Mouse (Mus musculus) MEL (cell line): ENCODE data around the gene Trappc6a. TPM values are rescaled to one million over a fixed set of nuclear protein-coding genes. Genes with fewer than 3 reads are reported as not detected.

Experiments
- DNase-seq: peaks from one replicate; pipeline ENCODE4 v3.0.0; 2011; ENCODE audit warnings: low read depth, low spot score
- H3K27ac ChIP-seq: 2 replicates; pipeline ENCODE4 v1.5.1; 2012; ENCODE audit warnings: low read depth, mild to moderate bottlenecking, control low read depth, low read length, moderate library complexity; ENCODE audit not compliant: control insufficient read depth
- H3K27me3 ChIP-seq, 2 experiments: fragments of 150-350 bp in 1 of 2; sonication (generic) in 1 of 2; 2 replicates each; pipeline ENCODE4 v1.6.1; 2012; ENCODE audit warnings: low read length in 2 of 2, mild to moderate bottlenecking in 2 of 2, improper control_type of control experiment in 1 of 2, moderate library complexity in 1 of 2; ENCODE audit not compliant: insufficient read depth in 2 of 2, control insufficient read depth in 1 of 2
- H3K36me3 ChIP-seq, 2 experiments: 2 replicates each; pipeline ENCODE4 v1.6.1; 2012 to 2014; ENCODE audit warnings: low read length in 2 of 2, improper control_type of control experiment in 1 of 2, inconsistent platforms in 1 of 2, mild to moderate bottlenecking in 1 of 2; ENCODE audit not compliant: insufficient read depth in 2 of 2, control insufficient read depth in 1 of 2
- H3K4me1 ChIP-seq, 2 experiments: fragments of 150-350 bp in 1 of 2; sonication (generic) in 1 of 2; 2 replicates each; pipeline ENCODE4 v1.6.1; 2012; ENCODE audit warnings: low read length in 2 of 2, improper control_type of control experiment in 1 of 2, mild to moderate bottlenecking in 1 of 2; ENCODE audit not compliant: insufficient read depth in 2 of 2, control insufficient read depth in 1 of 2
- H3K4me3 ChIP-seq, 2 experiments: fragments of 150-350 bp in 1 of 2; sonication (generic) in 1 of 2; 2 replicates each; pipeline ENCODE4 v1.5.1; 2012; ENCODE audit warnings: low read depth in 2 of 2, low read length in 2 of 2, mild to moderate bottlenecking in 2 of 2, moderate library complexity in 2 of 2, control low read depth in 1 of 2, improper control_type of control experiment in 1 of 2; ENCODE audit not compliant: control insufficient read depth in 1 of 2, insufficient read depth in 1 of 2
- H3K79me2 ChIP-seq: 2 replicates; pipeline ENCODE4 v1.6.1; 2012; ENCODE audit warnings: mild to moderate bottlenecking, low read length, moderate library complexity; ENCODE audit not compliant: control insufficient read depth, poor library complexity, insufficient read depth
- H3K9ac ChIP-seq: 2 replicates; pipeline ENCODE4 v1.6.1; 2012; ENCODE audit warnings: low read depth, mild to moderate bottlenecking, control low read depth, low read length, moderate library complexity; ENCODE audit not compliant: control insufficient read depth, poor library complexity, severe bottlenecking
- H3K9me3 ChIP-seq: fragments of 150-350 bp; sonication (generic); replicated peaks from 2 replicates; pipeline ENCODE4 v1.6.1; 2012; ENCODE audit warnings: mild to moderate bottlenecking, low read length, improper control_type of control experiment, moderate library complexity; ENCODE audit not compliant: insufficient read depth
- CHD1 ChIP-seq: IDR thresholded peaks from 2 replicates; pipeline ENCODE4 v1.6.1; 2012; ENCODE audit warnings: low read depth, mild to moderate bottlenecking, inconsistent platforms, low read length, improper control_type of control experiment
- HCFC1 ChIP-seq: IDR thresholded peaks from 2 replicates; pipeline ENCODE4 v1.6.1; 2012; ENCODE audit warnings: low read depth, mild to moderate bottlenecking, inconsistent platforms, low read length, improper control_type of control experiment, moderate library complexity
- JUND ChIP-seq: IDR thresholded peaks from 2 replicates; pipeline ENCODE4 v1.6.1; 2011; ENCODE audit warnings: low read depth, mild to moderate bottlenecking, improper control_type of control experiment, low read length
- MAFK ChIP-seq: IDR thresholded peaks from 2 replicates; pipeline ENCODE4 v1.6.1; 2011; ENCODE audit warnings: low read depth, mild to moderate bottlenecking, low read length, improper control_type of control experiment, borderline replicate concordance
- MAX ChIP-seq: IDR thresholded peaks from 2 replicates; pipeline ENCODE4 v1.6.1; 2011; ENCODE audit warnings: low read length, improper control_type of control experiment
- MAZ ChIP-seq: IDR thresholded peaks from 2 replicates; pipeline ENCODE4 v1.6.1; 2012; ENCODE audit warnings: low read depth, mild to moderate bottlenecking, inconsistent platforms, low read length, improper control_type of control experiment
- MXI1 ChIP-seq: IDR thresholded peaks from 2 replicates; pipeline ENCODE4 v1.6.1; 2011; ENCODE audit warnings: mild to moderate bottlenecking, low read depth, low read length, improper control_type of control experiment
- MYC ChIP-seq: IDR thresholded peaks from 2 replicates; pipeline ENCODE4 v1.6.1; 2011; ENCODE audit warnings: low read depth, mild to moderate bottlenecking, low read length, improper control_type of control experiment, moderate library complexity
- POLR2A ChIP-seq, 2 experiments: IDR thresholded peaks; 2 replicates each; pipeline ENCODE4 v1.6.1; 2011 to 2012; ENCODE audit warnings: low read length in 2 of 2, mild to moderate bottlenecking in 2 of 2, control low read depth in 1 of 2, improper control_type of control experiment in 1 of 2, low read depth in 1 of 2, moderate library complexity in 1 of 2; ENCODE audit not compliant: control insufficient read depth in 1 of 2, insufficient read depth in 1 of 2, poor library complexity in 1 of 2
- POLR2AphosphoS2 ChIP-seq: IDR thresholded peaks from 2 replicates; pipeline ENCODE4 v1.6.1; 2011; ENCODE audit warnings: low read length, improper control_type of control experiment
- POLR2AphosphoS5 ChIP-seq: IDR thresholded peaks from 2 replicates; pipeline ENCODE4 v1.6.1; 2012; ENCODE audit warnings: low read depth, borderline replicate concordance, mild to moderate bottlenecking, inconsistent platforms, low read length, moderate library complexity, mixed read lengths
- RAD21 ChIP-seq: IDR thresholded peaks from 2 replicates; pipeline ENCODE4 v1.6.1; 2011; ENCODE audit warnings: mild to moderate bottlenecking, low read depth, low read length, improper control_type of control experiment
- SIN3A ChIP-seq: IDR thresholded peaks from 2 replicates; pipeline ENCODE4 v1.6.1; 2012; ENCODE audit warnings: low read length, improper control_type of control experiment, inconsistent platforms
- ZC3H11A ChIP-seq: IDR thresholded peaks from 2 replicates; pipeline ENCODE4 v1.6.1; 2012; ENCODE audit warnings: low read depth, mild to moderate bottlenecking, inconsistent platforms, low read length, improper control_type of control experiment
- ZKSCAN1 ChIP-seq: IDR thresholded peaks from 2 replicates; pipeline ENCODE4 v1.6.1; 2012; ENCODE audit warnings: low read depth, mild to moderate bottlenecking, inconsistent platforms, low read length, improper control_type of control experiment, moderate library complexity
- ZMIZ1 ChIP-seq: IDR thresholded peaks from 2 replicates; pipeline ENCODE4 v1.6.1; 2012; ENCODE audit warnings: low read depth, mild to moderate bottlenecking, inconsistent platforms, low read length, improper control_type of control experiment, moderate library complexity
- polyA plus RNA-seq, 2 experiments: library from polyadenylated mRNA; stranded (reverse) in 1 of 2; unstranded in 1 of 2; fragments of >175 nt in 1 of 2; fragments of >200 nt in 1 of 2; gene quantifications; 2 replicates each; pipeline versions ENCODE4 v1.2.1 to v1.2.4; 2012; ENCODE audit warnings: low replicate concordance in 2 of 2, low read depth in 1 of 2; ENCODE audit not compliant: insufficient read length in 2 of 2, insufficient read depth in 1 of 2, missing spikeins in 1 of 2
- total RNA-seq: library from RNA; depleted of rRNA; stranded (reverse); fragments of 300-350 nt; gene quantifications from 2 replicates; pipeline ENCODE4 v1.2.3, GENCODE M21; 2012

Gene Trappc6a
- total and polyA plus RNA-seq, 3 experiments = 82.8 to 88.2 TPM; not detected in 1

DNA sequence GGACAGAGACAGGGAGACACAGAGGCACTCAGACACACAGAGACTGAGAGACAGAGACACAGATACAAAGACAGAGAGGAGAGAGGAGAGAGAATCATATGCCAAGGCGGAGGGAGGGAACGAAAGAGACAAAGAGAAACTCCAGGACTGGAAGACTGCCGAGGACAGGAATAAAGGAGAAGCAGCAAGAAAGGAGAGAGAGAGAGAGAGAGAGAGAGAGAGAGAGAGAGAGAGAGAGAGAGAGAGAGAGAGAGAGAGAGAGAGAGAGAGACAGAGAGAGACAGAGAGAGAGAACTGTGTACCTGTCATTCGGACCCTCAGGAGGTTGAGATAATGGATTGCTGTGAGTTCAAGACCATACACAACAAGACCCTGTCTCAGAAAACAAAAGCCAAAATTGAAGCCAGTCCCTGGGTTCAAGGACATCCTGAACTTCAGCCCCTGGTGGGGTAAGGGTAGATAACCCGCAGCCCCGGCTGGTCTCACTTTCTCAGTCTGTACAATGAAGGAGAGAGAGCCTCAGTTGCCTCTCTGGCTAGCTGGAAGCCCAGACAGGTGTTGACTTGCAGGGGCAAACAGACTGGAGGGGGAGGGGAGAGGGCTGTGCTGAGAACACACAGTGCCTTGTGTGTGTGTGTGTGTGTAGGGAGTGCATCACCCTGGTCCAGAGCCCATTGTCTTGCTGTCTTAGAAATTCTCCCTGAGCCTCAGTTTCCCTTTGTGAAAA is 48.9 kb upstream of the Trappc6a start:
- H3K27ac ChIP-seq = no peak overlapping the region
- 0 out of 4 replicates have a peak, but pooled peaks cover 0 to 8% of the 10 kb centered on the region in 2 experiments for H3K4me1 ChIP-seq
- H3K4me3 ChIP-seq = peak overlapping the region; percentile 47 to 99

DNA sequence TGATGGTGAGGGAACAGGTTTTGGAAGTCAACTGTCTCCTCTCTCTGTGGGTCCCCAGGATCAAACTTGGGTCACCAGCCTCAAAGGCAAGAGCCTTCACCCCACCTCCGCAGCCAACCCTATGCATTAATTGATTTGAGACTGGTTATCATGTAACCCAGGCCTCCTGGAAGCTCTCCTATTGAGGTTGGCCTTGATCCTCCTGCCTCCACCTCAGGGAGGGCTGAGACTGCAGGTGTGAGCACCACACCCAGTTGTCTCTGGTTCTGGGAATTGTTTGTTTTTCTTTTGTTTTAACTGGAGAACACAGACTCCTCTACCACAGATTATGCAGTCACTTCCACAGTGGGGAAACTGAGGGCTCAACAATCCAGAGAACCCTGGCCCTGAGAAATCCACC is 47.7 kb upstream of the Trappc6a start:
- H3K9me3 ChIP-seq = no peaks in the 10 kb centered on the region
- no peak for TF ChIP-seq MXI1
- TF ChIP-seq RAD21 = no peak
- TF ChIP-seq ZKSCAN1 = no peak
- TF ChIP-seq POLR2AphosphoS5 = no peak
- no peak for TF ChIP-seq MYC
- TF ChIP-seq ZMIZ1 = no peak
- no peak for TF ChIP-seq ZC3H11A
- no peak for TF ChIP-seq HCFC1
- TF ChIP-seq POLR2A (IDR thresholded peaks at IDR 0.05; ENCODE audit: control insufficient read depth in 1 of 2, insufficient read depth in 1 of 2, low read depth in 1 of 2, low read length in 2 of 2, poor library complexity in 1 of 2) = no peak
- TF ChIP-seq SIN3A = no peak
- TF ChIP-seq MAFK = no peak
- TF ChIP-seq MAX = no peak
- no peak overlapping the region for H3K4me3 ChIP-seq
- H3K27ac ChIP-seq = no peak overlapping the region
- H3K79me2 ChIP-seq = peaks cover 7% of the 10 kb centered on the region
- no peak for DNase-seq
- H3K4me1 ChIP-seq = 0 out of 4 replicates have a peak, but pooled peaks cover 0 to 8% of the 10 kb centered on the region in 2 experiments
- H3K36me3 ChIP-seq = peaks cover 0 to 4% of the 10 kb centered on the region in 2 experiments; a peak in 1 of 4 replicates
- H3K9ac ChIP-seq = no peak overlapping the region
- no peaks in the 10 kb centered on the region for H3K27me3 ChIP-seq

More for the DNA sequence above, 48.9 kb upstream of the Trappc6a start:
- DNase-seq = peak; percentile 23
- peaks cover 0 to 4% of the 10 kb centered on the region in 2 experiments; a peak in 1 of 4 replicates for H3K36me3 ChIP-seq
- H3K9me3 ChIP-seq = no peaks in the 10 kb centered on the region
- H3K27me3 ChIP-seq = no peaks in the 10 kb centered on the region
- no peak overlapping the region for H3K9ac ChIP-seq
- TF ChIP-seq MAZ = peak; percentile 10; the same call in 1 of the 2 replicates
- TF ChIP-seq CHD1 = no peak
- no peak for TF ChIP-seq POLR2AphosphoS2
- TF ChIP-seq MAFK = no peak
- peak; percentile 93 for TF ChIP-seq JUND
- no peak for TF ChIP-seq ZKSCAN1
- TF ChIP-seq MAX = 0 out of 2 replicates have a peak, but pooled peaks have one; percentile 23
- TF ChIP-seq, all 39 proteins: peak for 3
- peaks cover 7% of the 10 kb centered on the region for H3K79me2 ChIP-seq
